Mouse (Mus musculus): Measurements from ENCODE around the gene Zmiz1.

DNA sequence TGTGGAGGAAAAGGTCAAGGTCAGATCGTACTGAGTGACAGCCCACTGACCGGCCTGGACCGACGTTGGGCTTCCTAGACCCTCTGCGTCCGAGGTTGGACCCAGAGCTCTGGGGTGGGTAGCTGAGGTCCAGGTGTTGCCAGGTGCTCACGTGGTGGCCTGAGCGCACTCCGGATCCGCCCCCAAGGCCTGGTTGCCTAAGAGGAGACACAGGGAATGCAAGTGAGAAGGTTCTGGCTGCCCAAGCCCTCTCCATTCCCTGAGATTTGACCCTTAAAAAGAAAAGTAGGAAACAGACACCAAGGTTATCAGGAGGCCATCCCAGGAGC, 235.5 kb downstream of the Zmiz1 start:
- TF ChIP-seq CTCF (IDR thresholded peaks at IDR 0.05; ENCODE audit: control insufficient read depth, insufficient read depth, low read length) = no peak
- TF ChIP-seq POLR2A (IDR thresholded peaks at IDR 0.05; ENCODE audit: borderline replicate concordance, control insufficient read depth, low read depth, low read length) = no peak
